Mouse (Mus musculus): ENCODE measurements at regions not wholly inside any gene's neighbourhood (a gene's known extent, or its start where the extent isn't known, plus 50 kb on each side); places are given as distances from the start of the nearest gene placed in this dataset.
"Not testable (repeated sequence)": the region's sequence is repeated elsewhere in the genome, so short reads cannot be mapped to it uniquely, and the experiment has no call there.

- H3K9me3 ChIP-seq (replicated peaks; ENCODE audit: low read length); H3K4me2 ChIP-seq (ENCODE audit: low read length); H3K4me1 ChIP-seq (replicated peaks; ENCODE audit: insufficient read depth, low read length); ATAC-seq (replicated peaks; ENCODE audit: low FRiP score, low read depth); DNase-seq (ENCODE audit: low spot score); H3K9ac ChIP-seq (ENCODE audit: low read depth, low read length); H3K36me3 ChIP-seq (ENCODE audit: insufficient read depth, low read length); H3K27me3 ChIP-seq (ENCODE audit: insufficient read depth, low read length); H3K4me3 ChIP-seq (replicated peaks; ENCODE audit: low read depth, low read length); H3K27ac ChIP-seq: not testable (repeated sequence)
- WGBS, result 94% methylated on average over 7 of the region's 7 CpGs
Measured at GRCm38 (mm10) chr10:103507051-103507450, 139.5 kb downstream of the Slc6a15 start.

- no peak for TF ChIP-seq CTCF (IDR thresholded peaks at IDR 0.05; ENCODE audit: low read depth)
- H3K27me3 ChIP-seq (ENCODE audit: insufficient read depth, low read length), result no peaks in the 10 kb centered on the region
Measured at GRCm38 (mm10) chr10:103544502-103544901, 176.9 kb downstream of the Slc6a15 start.

GRCm38 (mm10) chr10:103549510-103549909 lies 181.9 kb downstream of the Slc6a15 start:
- Histone ChIP-seq H3K4me2 (ENCODE audit: low read length) (no peak overlapping the region), H3K27me3 (ENCODE audit: insufficient read depth, low read length) (no peaks in the 10 kb centered on the region), H3K4me1 (replicated peaks; ENCODE audit: insufficient read depth, low read length) (no peaks in the 10 kb centered on the region), H3K4me3 (replicated peaks; ENCODE audit: low read depth, low read length) (no peak overlapping the region), H3K9me3 (replicated peaks; ENCODE audit: low read length) (no peaks in the 10 kb centered on the region), H3K36me3 (ENCODE audit: insufficient read depth, low read length) (no peaks in the 10 kb centered on the region), H3K9ac (ENCODE audit: low read depth, low read length) (no peak overlapping the region), H3K27ac (no peak overlapping the region)
- 67% methylated on average over 2 of the region's 2 CpGs for WGBS
- no peak for DNase-seq (ENCODE audit: low spot score)
- ATAC-seq (replicated peaks; ENCODE audit: low FRiP score, low read depth), result no peak
- no peak for TF ChIP-seq CTCF (IDR thresholded peaks at IDR 0.05; ENCODE audit: low read depth)

More at GRCm38 (mm10) chr10:103544502-103544901, 176.9 kb downstream of the Slc6a15 start:
- ATAC-seq (replicated peaks; ENCODE audit: low FRiP score, low read depth) (no peak), DNase-seq (ENCODE audit: low spot score) (no peak)
- Histone ChIP-seq H3K36me3 (ENCODE audit: insufficient read depth, low read length) (no peaks in the 10 kb centered on the region), H3K9ac (ENCODE audit: low read depth, low read length) (no peak overlapping the region), H3K4me2 (ENCODE audit: low read length) (no peak overlapping the region), H3K4me1 (replicated peaks; ENCODE audit: insufficient read depth, low read length) (no peaks in the 10 kb centered on the region), H3K27ac (no peak overlapping the region), H3K4me3 (replicated peaks; ENCODE audit: low read depth, low read length) (no peak overlapping the region), H3K9me3 (replicated peaks; ENCODE audit: low read length) (no peaks in the 10 kb centered on the region)
- WGBS, result 53% methylated on average over 2 of the region's 2 CpGs

GRCm38 (mm10) chr10:103585097-103585496 lies 217.5 kb downstream of the Slc6a15 start:
- WGBS, result 65% methylated on average over 3 of the region's 3 CpGs
- ATAC-seq (replicated peaks; ENCODE audit: low FRiP score, low read depth) (no peak), DNase-seq (ENCODE audit: low spot score) (no peak)
- Histone ChIP-seq H3K4me2 (ENCODE audit: low read length) (no peak overlapping the region), H3K9ac (ENCODE audit: low read depth, low read length) (no peak overlapping the region), H3K4me1 (replicated peaks; ENCODE audit: insufficient read depth, low read length) (no peaks in the 10 kb centered on the region), H3K4me3 (replicated peaks; ENCODE audit: low read depth, low read length) (no peak overlapping the region), H3K9me3 (replicated peaks; ENCODE audit: low read length) (no peaks in the 10 kb centered on the region), H3K27ac (no peak overlapping the region), H3K36me3 (ENCODE audit: insufficient read depth, low read length) (no peaks in the 10 kb centered on the region), H3K27me3 (ENCODE audit: insufficient read depth, low read length) (no peaks in the 10 kb centered on the region)
- TF ChIP-seq CTCF (IDR thresholded peaks at IDR 0.05; ENCODE audit: low read depth), result no peak

- Histone ChIP-seq H3K9me3 (replicated peaks; ENCODE audit: low read length) (no peaks in the 10 kb centered on the region), H3K4me2 (ENCODE audit: low read length) (no peak overlapping the region), H3K27me3 (ENCODE audit: insufficient read depth, low read length) (no peaks in the 10 kb centered on the region), H3K36me3 (ENCODE audit: insufficient read depth, low read length) (no peaks in the 10 kb centered on the region), H3K9ac (ENCODE audit: low read depth, low read length) (no peak overlapping the region), H3K4me1 (replicated peaks; ENCODE audit: insufficient read depth, low read length) (no peaks in the 10 kb centered on the region), H3K27ac (no peak overlapping the region), H3K4me3 (replicated peaks; ENCODE audit: low read depth, low read length) (no peak overlapping the region)
- ATAC-seq (replicated peaks; ENCODE audit: low FRiP score, low read depth) (no peak), DNase-seq (ENCODE audit: low spot score) (no peak)
- 94% methylated on average over 2 of the region's 2 CpGs for WGBS
- no peak for TF ChIP-seq CTCF (IDR thresholded peaks at IDR 0.05; ENCODE audit: low read depth)
Measured at GRCm38 (mm10) chr10:103585504-103585903, 217.9 kb downstream of the Slc6a15 start.

- TF ChIP-seq CTCF (IDR thresholded peaks at IDR 0.05; ENCODE audit: low read depth), result no peak
- no peak for ATAC-seq (replicated peaks; ENCODE audit: low FRiP score, low read depth)
- no peaks in the 10 kb centered on the region for H3K4me1 ChIP-seq (replicated peaks; ENCODE audit: insufficient read depth, low read length)
- H3K9ac ChIP-seq (ENCODE audit: low read depth, low read length), result no peak overlapping the region
- H3K27me3 ChIP-seq (ENCODE audit: insufficient read depth, low read length), result no peaks in the 10 kb centered on the region
- 84% methylated on average over 2 of the region's 2 CpGs for WGBS
- no peak overlapping the region for H3K27ac ChIP-seq
- no peak for DNase-seq (ENCODE audit: low spot score)
- H3K4me2 ChIP-seq (ENCODE audit: low read length), result no peak overlapping the region
- no peaks in the 10 kb centered on the region for H3K9me3 ChIP-seq (replicated peaks; ENCODE audit: low read length)
- no peaks in the 10 kb centered on the region for H3K36me3 ChIP-seq (ENCODE audit: insufficient read depth, low read length)
- H3K4me3 ChIP-seq (replicated peaks; ENCODE audit: low read depth, low read length), result no peak overlapping the region
Measured at GRCm38 (mm10) chr10:103591985-103592384, 224.4 kb downstream of the Slc6a15 start.

GRCm38 (mm10) chr10:103641162-103641561 lies 273.6 kb downstream of the Slc6a15 start:
- Histone ChIP-seq H3K9me3 (replicated peaks; ENCODE audit: low read length) (no peaks in the 10 kb centered on the region), H3K36me3 (ENCODE audit: insufficient read depth, low read length) (no peaks in the 10 kb centered on the region), H3K4me1 (replicated peaks; ENCODE audit: insufficient read depth, low read length) (no peaks in the 10 kb centered on the region), H3K27ac (no peak overlapping the region), H3K27me3 (ENCODE audit: insufficient read depth, low read length) (no peaks in the 10 kb centered on the region), H3K4me3 (replicated peaks; ENCODE audit: low read depth, low read length) (no peak overlapping the region), H3K9ac (ENCODE audit: low read depth, low read length) (no peak overlapping the region), H3K4me2 (ENCODE audit: low read length) (no peak overlapping the region)
- 64% methylated on average over 2 of the region's 2 CpGs for WGBS
- TF ChIP-seq CTCF (IDR thresholded peaks at IDR 0.05; ENCODE audit: low read depth), result no peak
- DNase-seq (ENCODE audit: low spot score) (no peak), ATAC-seq (replicated peaks; ENCODE audit: low FRiP score, low read depth) (no peak)
